Mouse (Mus musculus): ENCODE measurements at regions not wholly inside any gene's neighbourhood (a gene's known extent, or its start where the extent isn't known, plus 50 kb on each side); places are given as distances from the start of the nearest gene placed in this dataset.
A peak's percentile ranks its signal among the peaks of the same experiment; 100 is the strongest.

GRCm38 (mm10) chr17:61696717-61697116 lies 1184.4 kb downstream of the Efna5 start:
- Histone ChIP-seq H3K4me1 (replicated peaks) (no peaks in the 10 kb centered on the region), H3K27me3 (no peaks in the 10 kb centered on the region), H3K4me3 (no peak overlapping the region), H3K9me3 (no peaks in the 10 kb centered on the region), H3K4me2 (no peak overlapping the region), H3K27ac (replicated peaks) (no peak overlapping the region), H3K9ac (no peak overlapping the region), H3K36me3 (no peaks in the 10 kb centered on the region)
- WGBS, result 89% methylated on average over 2 of the region's 2 CpGs
- no peak for ATAC-seq (ENCODE audit: low FRiP score, low read depth)

GRCm38 (mm10) chr17:61686325-61686724 lies 1194.8 kb downstream of the Efna5 start:
- ATAC-seq (ENCODE audit: low FRiP score, low read depth), result no peak

GRCm38 (mm10) chr17:61684524-61684923 lies 1196.6 kb downstream of the Efna5 start:
- Histone ChIP-seq H3K4me1 (replicated peaks) (no peaks in the 10 kb centered on the region), H3K4me2 (no peak overlapping the region), H3K27me3 (no peaks in the 10 kb centered on the region), H3K9ac (no peak overlapping the region), H3K9me3 (no peaks in the 10 kb centered on the region), H3K27ac (replicated peaks) (no peak overlapping the region), H3K36me3 (no peaks in the 10 kb centered on the region), H3K4me3 (no peak overlapping the region)
- WGBS, result 92% methylated on average over 1 of the region's 1 CpGs
- no peak for ATAC-seq (ENCODE audit: low FRiP score, low read depth)

More at GRCm38 (mm10) chr17:61686325-61686724, 1194.8 kb downstream of the Efna5 start:
- no peak overlapping the region for H3K9ac ChIP-seq
- 73% methylated on average over 4 of the region's 4 CpGs for WGBS
- no peaks in the 10 kb centered on the region for H3K36me3 ChIP-seq
- no peaks in the 10 kb centered on the region for H3K9me3 ChIP-seq
- no peaks in the 10 kb centered on the region for H3K4me1 ChIP-seq (replicated peaks)
- H3K27ac ChIP-seq (replicated peaks), result no peak overlapping the region
- H3K4me2 ChIP-seq, result no peak overlapping the region
- no peak overlapping the region for H3K4me3 ChIP-seq
- no peaks in the 10 kb centered on the region for H3K27me3 ChIP-seq

- H3K4me1 ChIP-seq (replicated peaks), result no peaks in the 10 kb centered on the region
- no peaks in the 10 kb centered on the region for H3K9me3 ChIP-seq
- ATAC-seq (ENCODE audit: low FRiP score, low read depth), result no peak
- no peak overlapping the region for H3K4me3 ChIP-seq
- no peaks in the 10 kb centered on the region for H3K36me3 ChIP-seq
- WGBS, result 95% methylated on average over 1 of the region's 1 CpGs
- no peaks in the 10 kb centered on the region for H3K27me3 ChIP-seq
- no peak overlapping the region for H3K9ac ChIP-seq
- H3K4me2 ChIP-seq, result no peak overlapping the region
- H3K27ac ChIP-seq (replicated peaks), result no peak overlapping the region
Observed at GRCm38 (mm10) chr17:61670651-61671050, 1210.5 kb downstream of the Efna5 start.

GRCm38 (mm10) chr17:61667428-61667827 lies 1213.7 kb downstream of the Efna5 start:
- H3K27ac ChIP-seq (replicated peaks), result no peak overlapping the region
- no peaks in the 10 kb centered on the region for H3K27me3 ChIP-seq
- H3K9me3 ChIP-seq, result 0 out of 2 replicates have a peak, but pooled peaks cover 5% of the 10 kb centered on the region
- no peak overlapping the region for H3K4me3 ChIP-seq
- ATAC-seq (ENCODE audit: low FRiP score, low read depth), result no peak
- H3K4me1 ChIP-seq (replicated peaks), result no peaks in the 10 kb centered on the region
- H3K9ac ChIP-seq, result no peak overlapping the region
- H3K4me2 ChIP-seq, result no peak overlapping the region
- no peaks in the 10 kb centered on the region for H3K36me3 ChIP-seq

- Histone ChIP-seq H3K9ac (no peak overlapping the region), H3K4me1 (replicated peaks) (no peaks in the 10 kb centered on the region), H3K27ac (replicated peaks) (no peak overlapping the region), H3K36me3 (no peaks in the 10 kb centered on the region), H3K4me2 (no peak overlapping the region), H3K9me3 (0 out of 2 replicates have a peak, but pooled peaks cover 5% of the 10 kb centered on the region), H3K4me3 (no peak overlapping the region), H3K27me3 (no peaks in the 10 kb centered on the region)
- ATAC-seq (ENCODE audit: low FRiP score, low read depth), result no peak
Observed at GRCm38 (mm10) chr17:61664926-61665325, 1216.2 kb downstream of the Efna5 start.

GRCm38 (mm10) chr17:61647576-61647975 lies 1233.5 kb downstream of the Efna5 start:
- Histone ChIP-seq H3K27ac (replicated peaks) (no peak overlapping the region), H3K4me3 (no peak overlapping the region), H3K9ac (no peak overlapping the region), H3K9me3 (no peaks in the 10 kb centered on the region), H3K27me3 (no peaks in the 10 kb centered on the region), H3K4me2 (no peak overlapping the region), H3K4me1 (replicated peaks) (no peaks in the 10 kb centered on the region), H3K36me3 (no peaks in the 10 kb centered on the region)
- no peak for ATAC-seq (ENCODE audit: low FRiP score, low read depth)

- Histone ChIP-seq H3K9me3 (no peaks in the 10 kb centered on the region), H3K27ac (replicated peaks) (no peak overlapping the region)
- 86% methylated on average over 4 of the region's 4 CpGs for WGBS
Observed at GRCm38 (mm10) chr17:61608286-61608685, 1272.8 kb downstream of the Efna5 start.

GRCm38 (mm10) chr17:61606729-61607481 lies 1274.2 kb downstream of the Efna5 start:
- ATAC-seq (ENCODE audit: low FRiP score, low read depth), result peak; percentile 76

More at GRCm38 (mm10) chr17:61608286-61608685, 1272.8 kb downstream of the Efna5 start:
- Histone ChIP-seq H3K36me3 (no peaks in the 10 kb centered on the region), H3K27me3 (no peaks in the 10 kb centered on the region), H3K4me1 (replicated peaks) (no peaks in the 10 kb centered on the region), H3K4me2 (no peak overlapping the region), H3K9ac (no peak overlapping the region), H3K4me3 (no peak overlapping the region)
- ATAC-seq (ENCODE audit: low FRiP score, low read depth), result no peak

GRCm38 (mm10) chr17:61604246-61604645 lies 1276.9 kb downstream of the Efna5 start:
- Histone ChIP-seq H3K4me2 (no peak overlapping the region), H3K27me3 (no peaks in the 10 kb centered on the region), H3K4me1 (replicated peaks) (no peaks in the 10 kb centered on the region), H3K27ac (replicated peaks) (no peak overlapping the region), H3K9ac (no peak overlapping the region), H3K36me3 (no peaks in the 10 kb centered on the region), H3K4me3 (no peak overlapping the region), H3K9me3 (no peaks in the 10 kb centered on the region)
- 92% methylated on average over 5 of the region's 5 CpGs for WGBS
- no peak for ATAC-seq (ENCODE audit: low FRiP score, low read depth)

More at GRCm38 (mm10) chr17:61606729-61607481, 1274.2 kb downstream of the Efna5 start:
- no peaks in the 10 kb centered on the region for H3K36me3 ChIP-seq
- H3K4me1 ChIP-seq (replicated peaks), result no peaks in the 10 kb centered on the region
- H3K9me3 ChIP-seq, result no peaks in the 10 kb centered on the region
- H3K27me3 ChIP-seq, result no peaks in the 10 kb centered on the region
- peak overlapping the region; percentile 4; the same call in 1 of the 2 replicates for H3K4me2 ChIP-seq
- H3K27ac ChIP-seq (replicated peaks), result no peak overlapping the region
- 59% methylated on average over 14 of the region's 14 CpGs for WGBS
- H3K9ac ChIP-seq, result no peak overlapping the region
- no peak overlapping the region for H3K4me3 ChIP-seq

- no peaks in the 10 kb centered on the region for H3K27me3 ChIP-seq
- 71% methylated on average over 2 of the region's 2 CpGs for WGBS
- no peaks in the 10 kb centered on the region for H3K4me1 ChIP-seq (replicated peaks)
- H3K4me2 ChIP-seq, result no peak overlapping the region
- H3K27ac ChIP-seq (replicated peaks), result no peak overlapping the region
- no peaks in the 10 kb centered on the region for H3K36me3 ChIP-seq
- H3K4me3 ChIP-seq, result no peak overlapping the region
- H3K9me3 ChIP-seq, result 0 out of 2 replicates have a peak, but pooled peaks cover 5% of the 10 kb centered on the region
- no peak for ATAC-seq (ENCODE audit: low FRiP score, low read depth)
- H3K9ac ChIP-seq, result no peak overlapping the region
Observed at GRCm38 (mm10) chr17:61589255-61589654, 1291.9 kb downstream of the Efna5 start.

GRCm38 (mm10) chr17:61578895-61579294 lies 1302.2 kb downstream of the Efna5 start:
- no peaks in the 10 kb centered on the region for H3K4me1 ChIP-seq (replicated peaks)
- no peaks in the 10 kb centered on the region for H3K27me3 ChIP-seq
- H3K4me3 ChIP-seq, result no peak overlapping the region
- H3K9ac ChIP-seq, result no peak overlapping the region
- no peak for ATAC-seq (ENCODE audit: low FRiP score, low read depth)
- WGBS, result 71% methylated on average over 3 of the region's 3 CpGs
- H3K27ac ChIP-seq (replicated peaks), result no peak overlapping the region
- no peaks in the 10 kb centered on the region for H3K9me3 ChIP-seq
- no peak overlapping the region for H3K4me2 ChIP-seq
- no peaks in the 10 kb centered on the region for H3K36me3 ChIP-seq

GRCm38 (mm10) chr17:61570933-61571332 lies 1310.2 kb downstream of the Efna5 start:
- Histone ChIP-seq H3K36me3 (no peaks in the 10 kb centered on the region), H3K4me2 (no peak overlapping the region), H3K9me3 (no peaks in the 10 kb centered on the region), H3K27ac (replicated peaks) (no peak overlapping the region), H3K4me3 (no peak overlapping the region), H3K9ac (no peak overlapping the region), H3K4me1 (replicated peaks) (no peaks in the 10 kb centered on the region), H3K27me3 (no peaks in the 10 kb centered on the region)
- WGBS, result 46% methylated on average over 3 of the region's 3 CpGs
- no peak for ATAC-seq (ENCODE audit: low FRiP score, low read depth)

Data from hindbrain, embryonic 15.5 days (tissue).